Mouse (Mus musculus): ENCODE measurements at regions not wholly inside any gene's neighbourhood (a gene's known extent, or its start where the extent isn't known, plus 50 kb on each side); places are given as distances from the start of the nearest gene placed in this dataset.
A peak's percentile ranks its signal among the peaks of the same experiment; 100 is the strongest.

DNA sequence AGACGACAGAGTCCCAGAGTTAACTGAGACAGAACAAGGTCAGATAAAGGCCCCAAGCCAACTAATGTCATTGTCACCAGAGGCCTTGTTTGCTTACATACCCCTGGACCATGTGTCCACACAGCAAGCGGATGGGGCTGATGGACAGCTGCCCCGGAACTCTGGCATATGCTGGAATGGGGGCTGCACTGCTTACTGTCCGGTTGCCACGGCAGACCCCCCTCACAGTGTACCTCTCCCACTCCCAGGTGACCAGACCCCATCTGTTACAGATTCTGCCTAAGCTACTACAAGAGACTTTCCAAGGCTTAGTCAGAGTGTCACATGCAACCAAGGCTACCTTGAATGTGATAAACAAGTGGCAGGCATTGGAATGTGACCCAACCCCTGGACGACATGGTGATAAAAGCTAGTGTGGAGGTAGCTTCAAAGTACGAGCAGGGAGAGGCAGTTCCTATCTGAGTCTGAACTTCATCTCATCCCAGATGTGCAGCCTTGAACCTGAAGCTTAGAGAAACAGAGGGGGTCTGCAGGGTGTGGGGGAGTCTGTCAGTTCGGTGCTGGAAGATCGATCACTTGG lies 117.0 kb upstream of the Zmiz1 start:
- peak; percentile 37 for DNase-seq

DNA sequence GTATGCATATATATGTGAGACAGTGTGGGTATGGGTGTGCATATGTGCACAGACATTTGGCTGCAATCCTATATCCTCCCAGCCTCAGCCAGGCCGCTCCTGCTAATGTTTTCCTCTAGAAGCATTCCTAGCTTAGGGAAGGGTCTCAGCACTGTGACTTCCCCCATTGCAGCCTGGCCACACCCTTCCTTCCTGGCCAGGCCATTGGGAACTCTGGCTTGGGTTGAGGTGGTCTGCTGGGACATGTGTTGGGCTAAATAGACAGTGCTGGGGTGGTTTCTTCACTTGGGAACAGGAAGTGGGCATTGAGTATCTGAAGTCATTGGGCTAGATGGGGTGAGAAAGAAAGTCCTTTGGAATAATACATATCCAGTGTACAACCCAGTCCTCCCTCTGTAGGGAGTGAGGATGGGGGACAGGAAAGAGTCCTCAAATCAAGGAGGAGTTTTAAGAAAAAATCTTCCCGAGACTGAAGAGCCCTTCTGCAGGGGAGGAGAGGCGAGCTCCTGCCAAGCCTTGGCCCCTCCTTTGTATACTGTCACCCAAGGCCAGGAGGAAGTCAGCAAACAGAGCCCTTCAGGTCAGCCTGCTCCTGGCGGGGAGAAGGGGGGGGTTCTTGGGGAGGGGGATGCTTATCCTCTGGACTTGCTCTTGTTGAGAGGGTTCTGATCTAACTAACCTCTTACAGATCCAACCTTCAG lies 116.0 kb upstream of the Zmiz1 start:
- DNase-seq = peak; percentile 40

DNA sequence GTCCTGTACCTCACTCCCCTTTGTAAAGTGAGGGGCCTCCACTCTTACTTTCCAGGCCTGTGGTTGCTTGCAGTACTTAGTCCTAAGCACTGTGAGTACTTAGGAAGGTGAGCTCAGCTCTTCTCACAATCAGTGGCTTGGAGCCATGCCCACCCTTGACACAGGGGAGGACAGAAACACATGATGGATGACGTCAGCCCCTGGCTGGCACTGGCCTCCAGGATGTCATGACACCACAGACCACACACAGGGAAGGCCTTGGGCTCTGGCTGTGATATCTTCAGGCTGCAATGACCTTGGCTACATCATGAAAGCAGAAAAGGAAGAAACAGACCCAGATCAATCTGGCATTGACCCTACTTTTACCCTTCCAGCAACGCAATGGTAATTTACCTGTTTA lies 113.0 kb upstream of the Zmiz1 start:
- DNase-seq = peak; percentile 94

DNA sequence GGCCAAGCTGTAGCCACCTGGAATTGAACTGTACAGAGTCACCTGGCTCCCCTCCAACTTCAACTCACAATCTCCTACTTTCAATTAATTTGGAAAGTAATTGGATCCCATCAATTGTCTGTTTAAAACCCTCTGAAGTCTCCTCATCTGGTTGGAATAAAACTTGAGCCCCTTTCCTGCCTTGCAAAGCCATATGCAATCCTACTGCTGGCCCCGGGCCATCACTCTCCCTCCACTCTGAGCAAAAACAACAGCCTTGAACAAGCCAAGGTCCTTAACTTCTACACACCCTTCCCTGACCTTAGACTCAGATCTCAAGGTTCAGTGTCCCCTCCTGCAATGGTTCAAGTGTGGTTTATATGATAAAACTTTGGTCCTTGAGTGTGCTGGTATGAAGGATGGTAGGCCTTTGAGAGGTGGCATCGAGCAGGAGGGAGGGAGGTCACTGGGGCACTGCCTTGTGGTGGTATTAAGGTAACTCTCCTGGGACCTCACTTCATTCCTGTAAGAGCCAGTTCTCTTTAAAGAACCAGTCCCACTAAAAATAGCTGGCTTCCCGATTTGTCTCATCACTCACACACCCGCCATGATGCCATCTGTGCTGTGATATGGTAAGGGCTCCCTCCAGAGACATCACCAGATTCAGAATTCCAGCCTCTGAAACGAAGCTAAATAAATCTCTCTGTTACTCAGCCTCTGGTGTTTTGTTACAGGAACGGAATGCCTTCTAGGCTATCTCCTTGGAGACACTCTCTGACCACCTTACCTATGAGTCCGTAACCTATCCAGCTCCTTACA lies 112.0 kb upstream of the Zmiz1 start:
- peak; percentile 74 for DNase-seq

DNA sequence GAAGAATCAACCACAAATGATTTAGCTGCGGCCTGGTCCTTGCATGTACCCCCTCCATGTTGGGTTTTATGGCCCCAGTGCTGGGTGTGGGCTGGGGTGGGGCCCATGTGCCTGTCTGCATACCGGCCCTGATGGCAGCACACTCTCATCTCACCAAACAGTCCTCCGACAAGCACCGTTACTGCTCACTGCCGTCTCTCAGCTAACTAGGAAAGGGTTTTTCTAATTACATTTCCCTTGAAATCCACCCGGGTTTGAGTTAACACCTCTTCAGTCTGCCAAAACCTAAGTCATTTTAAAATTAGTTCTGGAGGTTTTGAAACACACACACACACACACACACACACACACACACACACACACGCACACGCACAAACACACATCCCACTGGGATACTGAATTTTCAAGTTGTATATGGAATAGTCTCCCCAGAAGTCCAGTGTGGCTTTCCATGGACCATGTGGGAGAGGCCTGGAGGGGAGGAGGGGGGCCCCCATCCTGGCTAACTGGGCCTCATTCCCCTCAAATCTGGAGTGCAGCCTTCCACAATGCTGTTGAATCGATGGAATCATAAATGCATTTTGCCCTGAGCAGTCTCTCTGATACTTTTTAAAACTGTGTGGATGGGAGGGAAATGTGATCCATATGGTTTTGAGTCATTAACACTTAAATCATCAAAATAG lies 108.6 kb upstream of the Zmiz1 start:
- no peak for DNase-seq

DNA sequence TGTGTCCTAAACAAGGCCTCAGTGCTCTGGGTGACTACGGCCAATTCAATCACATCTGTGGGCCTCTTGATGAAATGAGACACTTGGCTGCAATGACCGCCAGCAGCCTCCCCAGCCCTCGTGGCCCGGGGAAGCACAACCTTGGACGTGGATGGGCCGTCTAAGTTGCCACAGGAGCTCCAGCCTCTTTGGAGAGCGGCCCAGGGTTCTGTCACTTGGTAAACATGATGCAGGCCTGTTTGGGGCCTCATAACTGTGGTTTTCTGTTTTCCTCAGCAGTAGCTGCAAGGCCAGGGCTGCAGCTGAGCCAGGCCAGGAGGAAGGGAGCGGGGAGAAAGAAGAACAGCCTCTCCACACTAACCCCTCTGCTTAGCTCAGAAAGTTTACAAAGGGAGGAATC lies 105.2 kb upstream of the Zmiz1 start:
- peak; percentile 87 for DNase-seq

DNA sequence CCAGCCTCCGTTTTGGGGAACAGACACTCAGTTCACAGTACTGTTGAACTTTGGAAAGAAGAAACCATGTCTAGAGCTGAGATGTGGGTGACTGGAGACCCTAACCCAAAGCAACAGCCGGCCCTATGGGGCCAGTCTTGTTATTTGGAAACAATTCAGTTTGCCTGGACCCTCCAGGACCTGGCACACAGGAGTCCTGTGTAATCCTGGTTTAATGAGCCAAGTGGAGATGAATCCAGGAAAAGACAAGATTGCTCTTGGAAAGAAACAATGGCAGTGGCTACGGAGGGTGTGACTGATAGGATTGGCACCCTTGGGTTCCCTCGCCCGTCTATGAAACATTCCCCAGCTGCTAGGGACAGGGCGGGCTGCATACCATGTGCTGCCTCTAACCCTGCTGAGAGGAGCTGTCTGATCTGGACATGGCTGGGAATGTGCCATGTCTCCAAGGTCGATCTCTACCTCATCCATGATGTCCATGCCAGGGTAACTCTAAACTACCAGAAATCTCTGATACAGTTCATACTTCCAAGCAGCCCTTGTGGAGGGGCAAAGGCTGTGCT lies 104.6 kb upstream of the Zmiz1 start:
- peak; percentile 63 for DNase-seq

DNA sequence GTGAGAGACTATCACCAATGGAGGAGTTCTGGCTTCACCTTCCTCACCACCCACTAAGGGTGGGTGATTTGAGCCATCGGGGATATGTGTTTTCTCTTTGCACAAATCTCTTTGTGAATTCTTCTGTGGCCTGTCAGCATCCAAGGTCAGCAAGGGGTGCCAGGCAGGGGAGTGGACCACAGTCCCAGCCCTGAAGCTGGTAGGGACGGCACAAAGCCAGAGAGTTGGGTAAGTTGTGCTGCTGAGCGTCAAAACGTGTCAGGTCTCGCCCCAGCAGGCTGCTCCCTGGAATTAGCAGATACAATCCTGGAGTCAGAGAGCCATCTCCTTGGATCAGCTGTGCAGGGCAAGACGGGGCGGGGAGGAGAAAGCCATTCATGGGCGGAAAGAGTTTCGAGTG lies 101.2 kb upstream of the Zmiz1 start:
- peak; percentile 84 for DNase-seq

DNA sequence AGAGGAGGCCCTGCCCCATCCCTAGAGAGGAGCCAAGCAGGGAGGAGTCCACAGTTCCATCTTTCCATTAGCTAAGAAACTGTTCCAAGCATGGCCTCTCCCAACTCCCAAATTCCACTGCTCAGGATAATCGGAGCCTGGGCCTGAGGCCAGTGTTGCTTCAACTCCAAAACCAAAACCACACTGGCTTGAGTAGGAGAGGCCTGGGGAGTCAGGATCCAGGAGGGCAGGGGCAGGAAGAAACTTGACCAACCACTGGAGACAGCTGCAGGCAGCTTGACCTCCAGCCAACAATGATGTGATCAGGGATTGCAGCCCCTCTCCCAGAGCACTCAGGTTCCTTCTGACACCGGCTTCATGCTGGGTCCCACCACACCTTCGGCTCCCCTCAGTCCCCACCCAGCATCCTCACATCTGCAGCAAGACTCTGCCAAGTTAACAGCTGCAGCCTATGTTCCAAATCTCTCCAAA lies 99.1 kb upstream of the Zmiz1 start:
- no peak for DNase-seq

DNA sequence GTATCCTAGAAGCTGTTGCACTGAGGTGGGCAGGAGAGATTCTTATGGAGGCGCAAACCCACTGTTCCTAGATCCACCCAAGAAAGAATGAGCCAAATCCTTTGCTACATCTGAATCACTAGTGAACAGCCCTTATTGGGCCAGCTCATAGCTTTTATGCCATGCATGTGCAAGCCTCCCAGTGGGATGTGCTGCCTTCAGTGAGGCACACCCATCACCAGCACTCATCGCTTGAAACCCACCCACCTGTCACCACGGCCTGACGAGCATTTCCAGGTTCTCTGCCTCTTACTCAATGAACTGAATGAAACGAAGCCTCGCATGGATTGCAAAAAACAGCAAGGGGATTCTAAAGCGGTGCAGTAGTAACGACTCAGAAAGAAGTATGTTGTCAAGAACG lies 98.3 kb upstream of the Zmiz1 start:
- no peak for DNase-seq

DNA sequence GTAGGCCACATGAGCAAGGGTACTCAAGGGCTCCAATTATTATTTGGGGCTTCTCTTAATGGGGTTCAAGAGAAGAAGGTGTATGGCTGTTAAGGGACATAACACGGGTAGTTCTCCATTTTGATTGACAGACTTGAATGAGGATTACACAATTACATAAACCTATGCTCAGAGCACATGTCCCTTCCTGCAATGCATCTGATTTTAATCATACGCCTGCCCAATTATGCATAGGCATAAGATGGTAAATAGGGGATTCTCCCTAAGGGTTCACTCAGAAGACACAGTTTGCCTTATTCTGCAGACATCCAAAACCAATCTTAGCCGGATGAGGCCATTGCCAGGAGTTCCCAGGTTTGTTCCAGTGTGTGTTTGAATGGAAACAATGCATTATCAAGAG lies 97.9 kb upstream of the Zmiz1 start:
- DNase-seq = no peak

DNA sequence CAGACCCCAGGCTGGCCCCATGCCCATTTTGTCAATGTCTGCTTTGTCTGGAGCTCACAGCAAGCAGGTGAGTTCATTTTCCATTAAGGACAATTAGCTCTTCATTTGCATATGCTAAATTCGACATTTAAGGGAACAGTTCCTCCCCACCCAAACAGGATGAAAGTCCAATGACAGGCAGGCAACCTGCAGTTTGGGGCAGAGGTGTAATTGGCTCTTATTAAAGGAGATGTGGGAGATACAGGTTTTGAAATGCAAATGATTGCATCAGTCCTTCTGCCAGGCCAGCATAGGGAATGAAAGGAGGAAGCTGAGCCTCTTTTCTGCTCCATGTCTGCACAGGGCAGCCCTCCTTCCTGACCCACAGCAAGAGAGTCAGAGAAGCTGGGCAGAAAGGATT lies 96.2 kb upstream of the Zmiz1 start:
- no peak for DNase-seq

DNA sequence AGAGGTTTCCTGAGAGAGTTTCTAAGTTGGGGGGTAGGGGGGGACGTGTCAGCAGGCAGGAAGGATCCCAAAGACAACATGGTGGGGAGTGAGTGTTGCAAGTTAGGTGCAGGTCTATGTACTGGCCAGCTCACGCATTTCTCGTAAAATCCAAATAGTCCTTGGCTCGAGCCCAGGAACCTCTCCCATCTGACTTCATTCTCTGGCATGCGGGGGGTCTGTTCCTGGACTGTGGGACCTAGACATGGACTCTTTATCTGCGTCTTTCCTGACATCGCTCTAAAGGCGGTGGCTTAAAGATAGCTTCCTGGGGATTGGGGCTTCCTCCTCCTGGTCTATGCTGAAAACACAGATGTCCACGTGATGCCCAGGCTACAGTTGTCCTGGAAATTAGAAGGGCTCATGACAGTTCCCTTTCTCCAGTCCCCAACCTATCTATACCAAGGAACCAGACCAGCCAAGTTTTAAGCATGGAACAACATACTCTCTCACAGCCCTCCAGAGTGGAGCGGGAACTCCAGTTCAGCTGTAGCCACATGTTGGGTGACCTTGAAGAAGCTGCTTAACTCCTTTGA lies 93.7 kb upstream of the Zmiz1 start:
- DNase-seq = no peak

DNA sequence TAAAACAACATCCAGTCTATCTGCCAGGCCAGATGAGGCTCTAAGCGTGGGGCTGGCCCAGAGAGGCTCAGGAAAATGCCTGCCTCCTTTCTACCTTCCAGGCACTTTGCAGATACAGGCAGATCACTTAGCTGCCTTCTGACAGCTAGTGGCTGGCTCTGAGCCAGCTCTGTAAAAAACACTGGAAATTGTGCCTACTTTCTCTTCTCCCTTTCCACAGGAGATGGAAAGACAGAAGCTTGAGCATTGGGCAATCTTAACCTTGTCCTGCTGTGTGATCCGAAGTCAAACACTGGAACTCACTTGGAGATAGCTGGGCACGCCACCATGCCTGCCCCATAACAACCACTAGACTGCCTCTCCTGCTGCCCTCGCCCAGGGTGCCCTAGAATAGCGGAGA lies 93.0 kb upstream of the Zmiz1 start:
- peak; percentile 54 for DNase-seq

DNA sequence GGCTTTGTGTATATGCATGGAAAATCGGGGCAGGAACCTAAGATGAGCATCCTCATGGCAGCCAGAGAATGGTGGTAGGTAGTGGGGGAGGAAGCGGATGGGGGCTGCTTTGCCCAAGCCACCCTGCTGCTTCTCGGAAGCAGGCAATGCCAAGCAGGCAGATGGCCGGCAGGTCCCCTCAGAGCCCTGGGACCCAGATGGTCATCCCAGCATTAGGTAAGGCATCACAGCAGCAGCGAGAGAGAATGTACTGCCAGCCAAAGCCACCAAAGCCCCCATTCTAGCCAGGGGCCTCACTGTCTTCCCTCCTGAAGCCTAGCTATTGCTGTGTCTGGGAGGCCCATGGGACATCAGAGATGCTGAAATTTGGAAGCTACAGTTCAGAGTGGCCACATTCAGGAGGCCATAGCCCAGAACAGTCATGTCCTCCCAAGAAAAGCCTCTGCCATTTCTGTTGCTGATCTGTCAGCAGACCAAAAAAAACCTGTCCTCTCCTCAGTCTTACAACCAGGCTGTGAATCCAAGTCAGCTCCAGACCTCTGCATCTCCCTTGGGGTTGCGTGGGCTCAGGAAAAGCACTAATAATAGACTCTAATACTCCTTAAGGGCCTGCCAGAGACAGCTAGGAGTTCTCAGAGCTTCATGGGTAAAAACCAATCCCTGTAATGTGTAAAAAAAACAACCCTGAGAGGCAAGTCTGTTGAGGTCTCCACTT lies 88.5 kb upstream of the Zmiz1 start:
- no peak for DNase-seq

DNA sequence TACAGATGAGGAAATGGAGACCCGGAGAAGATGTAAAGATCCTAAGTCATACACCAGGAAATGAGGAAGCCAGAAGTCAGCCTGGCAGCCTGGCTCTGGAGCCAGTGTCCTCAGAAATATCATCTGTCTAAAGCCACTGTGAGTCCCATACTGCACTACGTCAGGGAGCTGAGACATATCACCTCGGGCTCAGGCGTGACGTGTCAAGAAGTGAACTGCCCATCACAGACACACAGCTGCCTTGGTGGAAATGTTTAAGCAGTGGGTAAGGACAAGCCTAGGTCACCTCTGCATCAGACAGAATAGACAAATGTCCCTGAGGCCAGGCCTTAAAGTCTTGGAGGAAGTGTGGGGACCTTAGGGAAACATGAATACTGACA lies 88.0 kb upstream of the Zmiz1 start:
- DNase-seq = no peak

DNA sequence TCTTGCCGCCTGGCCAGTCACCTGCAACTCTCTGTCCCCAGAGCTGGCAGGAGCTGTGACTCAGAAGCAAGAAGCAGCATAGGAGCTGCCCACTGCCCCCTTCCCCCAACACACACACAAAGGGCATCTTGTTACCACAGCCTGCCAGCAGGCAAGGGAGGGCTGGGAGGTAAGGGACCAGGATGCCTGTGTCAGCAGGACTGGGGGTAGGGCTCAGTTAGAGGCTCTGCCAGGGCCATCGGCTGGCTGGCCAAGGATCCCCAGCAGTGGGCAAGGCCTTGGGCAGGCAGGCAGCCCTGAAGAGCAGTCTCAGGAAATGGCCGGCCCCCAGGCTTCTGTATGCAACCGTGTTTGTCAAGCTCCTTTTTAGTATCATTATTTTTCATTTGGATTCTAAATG lies 87.3 kb upstream of the Zmiz1 start:
- DNase-seq = peak; percentile 90

DNA sequence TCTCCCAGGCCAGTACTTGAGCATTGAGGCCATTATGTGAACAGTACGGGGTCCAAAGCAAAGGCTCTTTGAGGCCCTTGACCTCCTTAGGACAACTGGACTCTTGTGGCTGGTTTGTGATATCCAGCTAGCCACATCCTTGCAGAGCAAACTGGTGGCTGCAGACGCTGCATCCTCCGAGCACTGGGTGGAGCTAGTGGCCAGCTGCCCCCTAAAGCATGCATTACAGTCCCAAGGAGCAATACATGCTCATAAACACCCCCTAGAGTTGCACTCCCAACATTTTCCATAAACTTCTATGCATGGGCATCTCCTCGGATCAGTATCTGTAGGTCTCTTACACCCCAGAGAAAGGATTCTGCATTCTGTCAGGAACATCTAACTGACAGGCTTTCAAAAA lies 86.4 kb upstream of the Zmiz1 start:
- no peak for DNase-seq

DNA sequence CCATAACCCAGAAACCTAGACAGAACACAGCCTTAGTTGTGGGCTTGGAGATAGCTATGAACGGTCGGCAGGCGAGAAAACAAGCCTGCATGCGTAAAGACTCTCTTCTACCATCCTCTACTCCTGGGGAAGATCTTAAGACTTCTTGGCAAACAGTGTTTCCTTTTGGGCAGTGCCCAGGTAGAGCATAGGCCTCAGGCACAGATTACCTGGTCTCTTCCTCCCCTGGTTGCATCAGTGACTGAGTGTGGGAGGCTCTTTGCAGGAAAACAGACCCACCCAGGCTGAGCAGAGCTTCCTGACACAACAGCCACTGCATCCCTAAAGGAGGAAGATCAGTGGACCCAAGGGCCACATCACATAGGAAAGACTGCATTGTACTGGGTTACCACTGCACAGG lies 85.8 kb upstream of the Zmiz1 start:
- no peak for DNase-seq

DNA sequence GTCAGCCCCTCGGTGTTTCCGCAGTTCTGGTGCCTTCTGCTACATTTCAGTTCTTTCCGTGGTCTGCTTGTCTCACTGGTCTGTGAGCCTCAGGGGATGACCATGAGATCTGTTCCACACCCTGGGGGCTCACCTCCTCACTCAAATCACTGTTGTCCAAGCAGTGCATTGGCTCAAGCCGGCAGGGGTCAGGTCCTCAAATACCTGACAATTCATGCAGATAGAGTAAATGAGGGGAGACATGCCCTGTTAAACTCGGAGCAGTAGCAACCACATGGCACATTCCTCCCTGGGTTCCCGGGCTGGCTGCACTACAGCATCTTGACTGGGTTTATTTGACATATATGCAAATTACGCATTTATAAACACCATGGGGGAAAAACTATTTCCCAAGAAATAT lies 84.0 kb upstream of the Zmiz1 start:
- DNase-seq = no peak

DNA sequence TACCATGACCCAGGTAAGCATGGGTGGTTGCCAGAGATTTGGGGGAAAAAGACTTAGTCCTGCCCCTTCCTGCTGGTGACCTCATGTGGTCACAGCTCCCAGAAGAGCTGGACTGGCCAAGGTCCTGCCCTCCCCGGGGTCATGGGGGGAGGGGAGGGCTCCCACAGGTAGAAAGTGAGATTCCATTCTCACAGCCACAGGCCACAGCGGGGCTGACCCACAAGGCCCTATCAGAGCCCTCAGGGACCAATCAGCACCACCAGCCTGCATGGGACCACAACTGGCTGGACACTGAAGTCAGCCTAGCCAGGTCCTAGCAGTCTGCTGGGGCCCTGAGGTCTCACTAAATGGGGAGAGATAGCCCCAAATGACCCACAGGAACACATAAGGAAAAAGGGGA lies 81.9 kb upstream of the Zmiz1 start:
- DNase-seq = no peak

DNA sequence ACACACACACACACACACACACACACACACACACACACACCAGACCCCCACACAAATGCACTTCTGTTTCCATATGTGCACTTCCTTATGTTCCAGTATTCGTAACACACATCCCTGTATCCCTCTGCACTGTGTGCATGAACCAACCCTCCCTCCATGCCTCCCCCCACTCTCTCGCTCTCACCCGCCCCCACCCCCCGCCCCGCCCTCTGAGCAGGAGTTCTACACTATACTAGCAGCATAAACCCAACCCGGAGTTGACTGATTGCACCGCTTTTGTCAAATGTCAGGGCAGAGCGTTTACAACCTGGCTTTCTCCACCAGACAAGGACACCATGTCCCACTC lies 81.5 kb upstream of the Zmiz1 start:
- DNase-seq = no peak

All from adrenal gland, postnatal 14 days (tissue).